Mouse (Mus musculus): ENCODE data around the gene Jak3. TPM values are rescaled to one million over a fixed set of nuclear protein-coding genes. Genes with fewer than 3 reads are reported as not detected.
A peak's percentile ranks its signal among the peaks of the same experiment; 100 is the strongest.

Jak3 gene
- total RNA-seq, 2 experiments from 2014 or later, result 1.4 to 2.2 TPM

DNA sequence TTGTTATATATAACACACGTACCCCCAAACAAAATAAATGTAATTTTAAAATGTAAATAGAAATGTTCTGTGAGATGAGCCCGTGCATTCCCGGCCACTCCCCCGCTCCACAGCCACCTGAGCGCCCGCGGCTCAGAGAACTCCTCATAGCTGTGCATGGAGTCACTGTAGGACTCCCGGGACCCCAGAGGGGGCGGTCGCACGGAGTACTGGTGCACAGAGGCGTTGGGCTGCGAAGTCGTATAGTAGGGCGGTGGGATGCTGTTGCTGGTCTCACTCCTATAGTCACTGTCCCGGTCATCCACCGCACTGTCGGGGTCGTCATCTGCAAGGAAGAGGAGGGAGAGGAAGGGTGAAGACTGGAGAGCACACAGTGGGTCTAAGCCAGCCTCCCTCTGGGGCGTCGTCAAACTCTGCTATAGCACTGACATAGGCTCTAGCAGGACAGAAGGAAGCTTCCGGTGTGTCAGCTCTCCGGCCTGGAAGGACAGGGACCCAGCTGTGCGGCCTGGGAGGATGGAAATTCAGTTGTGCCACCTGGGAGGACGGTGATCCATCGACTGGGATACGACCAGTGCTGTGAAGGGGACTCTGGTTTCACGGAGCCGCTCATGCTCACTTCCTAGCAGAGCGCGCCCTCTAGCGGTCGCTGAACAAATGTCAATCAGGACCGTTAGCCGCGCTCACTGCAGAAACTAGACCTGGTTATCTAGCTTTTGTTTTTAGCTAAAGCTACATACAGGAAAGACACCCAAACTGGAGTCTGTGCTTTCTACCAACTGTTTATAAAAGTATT, 15.6 kb upstream of the Jak3 start:
- peak; percentile 78 for DNase-seq (ENCODE audit: low spot score)

DNA sequence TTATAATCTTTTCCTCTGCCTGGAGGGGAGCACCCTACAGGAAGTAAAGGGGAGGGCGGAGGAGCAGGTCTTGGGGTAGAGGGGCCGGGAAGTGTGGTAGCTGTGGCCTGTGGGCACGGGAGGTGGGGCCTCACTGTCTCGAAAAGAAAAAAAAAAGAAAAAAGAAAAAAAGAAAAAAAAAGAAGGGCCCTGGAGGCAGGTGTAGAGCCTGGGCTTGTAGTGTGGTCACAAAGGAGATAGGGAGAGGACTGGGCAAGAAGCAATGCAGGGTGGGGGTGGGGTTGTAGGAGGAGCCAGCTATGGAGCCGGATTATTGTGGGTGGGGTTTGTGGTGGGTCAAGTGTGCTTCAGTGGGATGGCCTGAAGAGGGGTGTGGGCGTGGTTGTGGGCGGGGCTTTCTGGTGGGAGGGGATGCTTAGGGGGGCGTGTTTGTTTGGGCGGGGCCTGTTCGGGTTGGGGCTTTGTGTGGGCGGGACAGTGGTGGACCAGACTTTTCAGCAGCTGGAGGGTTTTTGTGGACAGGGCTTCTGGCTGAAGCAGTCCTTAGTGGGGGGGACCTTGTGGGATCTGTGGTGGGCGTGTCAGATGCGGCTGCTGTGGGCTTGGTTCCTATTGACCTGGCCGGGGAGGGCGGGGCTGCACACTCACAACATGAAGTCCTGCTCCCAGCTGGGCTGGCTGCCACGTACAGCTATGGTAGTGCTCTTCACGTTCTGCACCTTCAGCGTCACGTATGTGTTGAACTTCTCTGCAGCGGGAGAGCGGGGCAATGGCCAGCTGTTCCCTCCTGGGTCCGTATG, 10.6 kb upstream of the Jak3 start:
- no peak for DNase-seq (ENCODE audit: low spot score)

DNA sequence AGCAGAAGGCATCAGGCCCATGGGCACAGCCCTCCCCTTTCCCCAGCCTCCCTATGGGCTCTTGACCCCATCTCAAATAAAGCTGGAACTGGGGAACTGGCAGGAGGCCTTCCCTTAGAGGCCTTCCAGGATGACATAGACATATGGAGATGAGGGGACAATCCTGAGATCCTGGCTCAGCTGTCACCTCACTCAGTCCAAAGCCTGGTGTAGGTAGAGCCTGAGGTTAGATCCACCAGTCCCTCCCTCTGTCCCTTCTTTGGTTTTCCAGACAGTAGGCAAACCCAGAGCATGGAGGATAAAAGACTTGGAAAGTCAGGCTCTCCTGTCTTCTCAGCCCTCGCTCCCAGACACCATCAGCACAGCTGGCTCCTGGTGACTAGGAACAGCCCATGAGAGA, 9.2 kb upstream of the Jak3 start:
- no peak for DNase-seq (ENCODE audit: low spot score)

DNA sequence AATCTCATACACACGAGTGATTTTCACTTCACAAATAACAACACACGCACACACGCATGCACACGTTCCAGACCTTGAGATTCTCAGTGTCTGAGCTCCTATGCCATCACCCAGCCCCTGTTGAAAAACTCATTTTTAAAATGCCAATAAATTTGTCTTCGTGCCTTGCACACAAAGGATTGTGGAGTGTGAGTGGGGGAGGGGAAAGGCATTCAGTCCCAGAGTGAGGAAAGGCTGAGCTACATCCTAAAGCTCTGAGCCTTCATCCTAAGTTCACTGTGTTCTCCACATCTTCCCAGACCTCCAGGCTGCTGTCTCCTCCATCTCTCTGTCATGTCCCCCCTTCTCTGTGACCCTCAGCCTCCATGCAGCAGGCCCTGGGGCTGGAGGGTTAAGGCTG, 8.8 kb upstream of the Jak3 start:
- DNase-seq (ENCODE audit: low spot score), result no peak

DNA sequence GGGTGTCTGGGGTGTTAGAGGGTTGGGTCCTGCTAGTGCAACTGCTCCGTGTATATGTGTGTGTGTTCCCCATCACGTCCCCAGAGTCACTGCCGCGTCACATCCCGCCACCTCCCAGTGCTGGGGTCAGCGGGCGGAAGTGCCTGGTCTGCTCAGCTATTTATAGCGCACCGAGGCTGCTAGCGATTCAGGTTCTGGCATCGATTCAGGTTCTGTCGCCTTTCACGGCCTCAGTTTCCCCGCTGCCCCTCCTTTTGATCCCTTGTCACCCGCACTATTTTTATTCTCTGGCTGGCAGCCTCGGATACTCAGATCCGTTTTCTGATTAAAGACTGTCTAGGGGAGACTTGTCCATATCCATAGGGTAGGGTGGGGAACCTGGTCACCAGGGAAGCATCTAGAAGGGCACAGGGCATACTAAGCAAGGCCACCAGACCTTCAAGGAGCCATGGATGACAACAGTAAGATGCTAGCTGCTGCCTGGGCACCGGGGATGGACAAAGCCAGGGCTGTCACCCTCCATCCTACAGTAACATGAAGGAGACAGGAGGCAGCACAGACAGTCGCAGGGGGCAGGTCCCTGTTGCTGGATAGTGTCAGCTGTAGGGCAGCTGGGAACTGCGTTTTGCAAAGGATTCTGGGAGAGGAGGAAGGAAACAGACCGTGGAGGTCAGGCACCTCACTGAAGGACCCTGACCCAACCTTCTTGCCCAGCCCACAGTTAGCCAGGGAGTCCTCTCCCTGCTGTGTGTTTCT, 7.7 kb upstream of the Jak3 start:
- DNase-seq (ENCODE audit: low spot score), result no peak

DNA sequence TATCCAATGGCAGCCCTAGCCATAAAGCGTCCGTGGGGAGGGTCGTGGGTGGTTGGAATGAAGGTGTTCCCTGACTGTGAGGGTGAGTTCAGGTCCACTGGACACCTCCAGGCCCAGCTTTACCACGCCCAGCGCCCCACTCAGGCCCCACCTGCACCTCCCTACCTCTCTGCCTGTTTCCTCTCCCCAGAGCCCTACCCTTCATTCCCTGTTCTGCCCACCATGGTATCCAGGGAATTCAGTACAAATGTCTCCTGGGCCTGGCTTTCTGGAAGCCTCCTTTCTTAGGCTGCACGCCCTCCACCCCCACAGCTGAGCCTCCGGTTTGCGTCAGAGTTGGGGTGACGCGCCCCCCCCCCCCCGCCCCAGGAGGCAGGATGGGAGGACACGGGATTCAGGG, 5.9 kb upstream of the Jak3 start:
- no peak for DNase-seq (ENCODE audit: low spot score)

DNA sequence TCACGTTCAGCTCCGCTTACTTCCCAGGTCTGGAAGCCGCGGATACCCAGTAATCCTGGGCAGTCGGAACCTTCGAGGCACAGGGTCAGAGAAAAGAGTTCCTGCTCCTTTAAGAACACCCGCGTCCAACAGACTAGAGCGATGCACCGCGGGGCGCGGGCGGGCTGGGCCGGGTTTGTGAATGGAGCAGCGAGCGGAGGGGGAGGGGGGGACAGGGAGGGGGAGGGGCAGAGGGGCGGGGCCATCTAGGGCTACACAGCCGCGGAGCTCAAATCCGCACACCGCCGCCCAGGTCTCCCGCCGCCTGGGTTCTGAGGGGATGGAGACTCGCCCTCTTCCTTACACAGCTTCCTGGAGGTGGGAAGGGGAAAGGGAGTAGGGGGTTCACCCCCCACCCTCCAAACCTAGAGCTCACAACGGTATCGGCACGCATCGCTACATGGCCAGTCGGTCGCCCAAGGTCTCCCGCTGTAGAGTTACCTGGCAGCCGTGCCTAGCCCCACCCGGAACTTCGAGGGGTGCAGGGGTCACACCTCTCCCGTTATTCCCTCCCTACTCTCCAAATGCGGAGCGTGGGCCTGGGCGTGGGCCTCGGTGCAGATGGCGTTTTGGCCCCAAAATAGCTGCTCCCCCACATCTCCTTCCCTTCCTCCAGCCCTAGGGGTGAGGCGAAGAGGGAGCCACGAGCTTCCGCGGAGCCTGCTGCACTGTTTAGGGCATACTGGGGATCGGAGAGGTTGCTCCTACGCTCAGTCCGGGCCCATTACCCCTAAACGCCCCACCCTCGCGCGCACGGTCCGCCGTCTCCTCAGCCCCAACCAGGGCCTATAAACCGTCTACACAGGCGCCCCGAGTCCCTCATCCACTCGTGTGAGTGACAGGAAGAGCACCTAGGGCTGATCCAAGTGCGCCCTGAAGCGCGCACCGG, 5.2 kb upstream of the Jak3 start:
- no peak for DNase-seq (ENCODE audit: low spot score)

DNA sequence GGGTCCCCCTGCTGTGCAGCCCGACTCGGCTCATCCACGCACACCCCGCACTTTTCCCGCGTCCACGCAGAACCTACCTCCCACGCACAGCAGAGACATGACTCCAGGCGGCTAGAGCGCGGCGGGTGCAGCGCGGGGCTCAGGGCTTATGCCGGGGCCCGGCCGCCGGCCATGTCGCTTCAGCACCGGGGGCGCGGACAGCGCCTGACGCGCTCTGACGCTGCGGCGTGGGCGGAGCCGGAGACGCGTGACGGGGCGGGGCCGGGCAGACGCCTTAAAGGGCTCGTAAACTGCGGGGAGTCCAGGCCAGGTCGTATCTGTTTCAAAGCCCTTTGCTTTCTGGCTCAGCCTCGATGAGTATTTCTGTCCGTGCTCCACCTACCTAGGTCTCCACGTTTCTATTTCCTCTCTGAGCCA, 4.5 kb upstream of the Jak3 start, which contains the start of gene Unc13a:
Gene Unc13a, minus strand, starts transcription at position 209 of the 417 bp plus-strand sequence.
- peak; percentile 86 for DNase-seq (ENCODE audit: low spot score)

DNA sequence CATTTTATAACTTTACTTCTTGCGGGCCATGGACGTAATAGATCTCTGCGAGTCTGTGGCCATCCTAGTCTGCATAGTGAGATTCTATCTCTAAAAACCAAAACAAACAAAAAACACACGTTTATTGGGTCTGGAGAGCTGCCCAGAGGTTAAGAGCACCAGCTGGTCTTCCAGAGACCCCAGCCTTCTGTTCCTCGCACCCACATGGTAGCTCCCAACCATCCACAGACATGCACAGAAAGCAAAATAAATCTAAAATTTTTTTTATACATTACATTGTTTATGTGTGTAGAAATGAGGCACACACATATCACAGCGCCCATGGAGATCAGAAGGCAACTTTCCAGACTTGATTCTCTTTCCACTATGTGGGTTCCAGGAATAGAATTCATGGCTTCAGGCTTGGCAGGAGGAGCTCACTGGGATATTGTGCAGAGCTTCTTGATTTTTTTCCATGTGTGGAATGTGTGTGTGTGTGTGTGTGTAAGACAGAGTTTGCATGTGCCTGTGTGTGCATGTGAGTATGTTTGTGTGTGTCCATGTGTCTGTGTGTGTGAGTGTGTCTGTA, 3.8 kb upstream of the Jak3 start:
- no peak for DNase-seq (ENCODE audit: low spot score)

DNA sequence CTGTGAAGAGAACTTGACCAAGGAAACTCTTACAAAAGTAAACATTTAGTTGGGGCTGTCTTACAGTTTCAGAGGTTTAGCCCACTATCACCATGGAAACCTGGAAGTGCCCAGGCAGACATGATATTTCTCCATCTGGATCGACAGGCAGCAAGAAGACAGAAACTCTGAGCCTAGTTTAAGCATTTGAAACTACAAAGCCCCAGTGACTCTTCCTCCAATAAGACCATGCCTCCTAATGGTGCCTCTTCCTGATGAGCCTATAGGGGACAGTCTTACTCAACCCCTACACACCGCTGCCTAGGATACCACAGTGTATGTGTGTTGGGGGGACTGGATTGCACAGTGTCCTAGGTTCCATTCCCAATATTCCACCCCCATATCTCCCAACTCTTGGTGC, 2.0 kb upstream of the Jak3 start:
- no peak for DNase-seq (ENCODE audit: low spot score)

DNA sequence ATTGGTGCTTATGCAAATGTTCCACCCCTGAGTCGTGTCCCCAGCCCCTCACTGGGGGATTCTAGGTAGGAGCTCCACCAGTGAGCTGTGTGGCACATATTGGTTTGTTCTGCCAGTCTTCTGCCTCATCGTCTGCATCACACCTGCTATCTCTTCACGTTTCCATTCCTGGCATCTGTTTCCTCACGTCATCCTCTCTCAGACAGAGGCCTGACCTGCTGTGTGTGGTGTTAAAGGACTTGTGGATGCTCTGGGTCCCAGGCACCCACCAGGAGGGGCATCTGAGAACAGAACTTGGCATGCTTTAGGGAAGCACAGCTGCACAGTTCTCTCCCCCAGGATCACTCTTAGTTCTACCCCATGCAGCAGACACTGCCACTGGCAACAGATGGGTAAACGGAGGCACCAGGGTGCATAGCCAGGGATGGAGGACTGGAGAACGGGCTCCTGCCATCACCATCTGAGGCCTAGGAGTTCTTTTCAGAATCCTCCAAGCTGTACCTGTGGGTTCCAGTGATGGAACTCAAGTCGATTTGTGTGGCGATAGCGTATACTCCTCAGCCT, 558 bp upstream of the Jak3 start:
- no peak for DNase-seq (ENCODE audit: low spot score)

DNA sequence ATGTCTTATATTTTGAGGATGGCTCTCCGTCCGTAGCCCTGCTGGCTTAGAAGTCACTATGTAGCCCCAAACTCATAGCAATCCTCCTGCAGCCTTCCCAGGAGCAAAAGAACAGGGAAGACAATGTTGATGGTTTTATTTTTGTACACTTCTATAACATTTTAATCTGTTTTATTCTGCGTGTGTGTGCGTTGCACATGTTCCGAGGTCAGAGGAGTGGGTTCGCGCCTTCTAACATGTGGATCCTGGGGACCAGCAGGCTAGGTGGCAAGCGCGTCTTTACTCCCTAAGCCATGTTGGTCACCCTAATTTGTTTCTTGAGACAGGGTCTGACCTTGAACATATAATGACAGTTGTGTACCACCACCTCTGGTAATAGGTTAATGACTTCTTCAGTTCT, 707 bp downstream of the Jak3 start:
- no peak for DNase-seq (ENCODE audit: low spot score)

DNA sequence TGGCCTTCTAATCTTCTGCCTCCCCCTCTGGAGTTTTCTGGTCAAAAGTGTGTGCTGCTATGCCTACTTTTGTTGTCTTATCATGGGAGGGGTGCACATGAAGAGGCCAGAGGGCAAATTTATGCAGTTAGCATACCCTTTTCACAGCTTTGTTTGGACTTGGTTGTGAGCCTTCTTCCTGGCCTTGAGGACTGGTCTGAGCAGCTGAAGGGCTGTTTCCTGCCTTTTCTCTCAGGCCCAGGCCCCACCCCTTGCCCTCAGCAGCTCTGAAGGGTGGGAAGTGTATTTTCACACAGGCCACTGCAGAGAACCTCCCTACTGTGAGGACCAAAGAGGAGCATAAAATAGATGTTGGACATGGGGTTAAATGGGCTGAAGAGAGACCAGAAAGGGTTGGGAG, 1.5 kb downstream of the Jak3 start:
- no peak for DNase-seq (ENCODE audit: low spot score)

DNA sequence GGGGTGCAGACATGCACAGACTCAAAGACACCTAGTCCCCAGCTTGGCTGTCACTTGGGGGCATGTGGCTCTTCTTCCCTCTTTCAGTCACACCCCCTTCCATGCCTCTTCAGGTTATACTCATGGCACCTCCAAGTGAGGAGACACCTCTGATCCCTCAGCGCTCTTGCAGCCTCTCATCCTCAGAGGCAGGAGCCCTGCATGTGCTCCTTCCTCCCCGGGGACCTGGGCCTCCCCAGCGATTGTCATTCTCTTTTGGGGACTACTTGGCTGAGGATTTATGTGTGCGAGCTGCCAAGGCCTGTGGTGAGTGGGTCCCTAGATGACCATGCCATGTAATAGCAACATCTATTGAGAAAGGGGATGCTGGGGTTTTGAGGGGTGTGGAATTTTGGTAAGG, 2.1 kb downstream of the Jak3 start:
- no peak for DNase-seq (ENCODE audit: low spot score)

DNA sequence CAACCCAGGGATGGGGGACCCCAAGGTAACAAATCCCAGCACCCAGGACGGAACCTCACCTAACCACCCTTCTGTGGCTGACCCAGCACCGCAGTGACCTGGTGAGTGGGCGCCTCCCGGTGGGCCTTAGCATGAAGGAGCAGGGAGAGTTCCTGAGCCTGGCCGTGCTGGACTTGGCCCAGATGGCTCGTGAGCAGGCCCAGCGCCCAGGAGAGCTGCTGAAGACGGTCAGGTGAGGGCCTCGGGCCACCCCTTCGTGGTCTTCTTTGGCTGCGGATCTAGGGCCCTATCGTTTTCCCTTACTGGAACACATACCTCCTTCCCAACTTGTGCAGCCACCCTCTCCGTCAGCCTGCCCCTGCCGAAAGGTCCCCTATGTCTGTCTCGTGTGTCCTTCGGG, 3.0 kb downstream of the Jak3 start:
- no peak for DNase-seq (ENCODE audit: low spot score)

DNA sequence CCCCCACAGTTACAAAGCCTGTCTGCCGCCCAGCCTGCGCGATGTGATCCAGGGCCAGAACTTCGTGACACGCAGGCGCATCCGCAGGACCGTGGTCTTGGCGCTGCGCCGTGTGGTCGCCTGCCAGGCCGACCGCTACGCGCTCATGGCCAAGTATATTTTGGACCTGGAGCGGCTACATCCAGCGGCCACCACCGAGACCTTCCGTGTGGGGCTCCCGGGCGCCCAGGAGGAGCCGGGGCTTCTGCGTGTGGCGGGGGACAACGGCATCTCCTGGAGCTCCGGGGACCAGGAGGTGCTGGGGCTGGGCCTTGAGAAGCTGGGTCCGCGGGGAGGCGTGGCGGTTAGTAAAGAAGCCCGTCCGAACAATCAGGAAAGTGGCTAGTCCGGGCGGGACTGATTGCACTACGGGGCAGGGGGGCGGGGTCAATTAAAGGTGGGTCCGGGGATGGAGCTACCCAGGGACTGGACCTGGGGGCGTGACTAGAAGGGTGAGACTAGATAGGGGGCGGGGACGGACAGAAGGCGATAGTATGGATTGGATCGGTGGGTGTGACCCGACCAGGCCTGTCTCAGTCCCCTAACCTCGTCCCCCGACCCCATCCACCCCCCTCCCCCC, 3.6 kb downstream of the Jak3 start:
- no peak for DNase-seq (ENCODE audit: low spot score)

DNA sequence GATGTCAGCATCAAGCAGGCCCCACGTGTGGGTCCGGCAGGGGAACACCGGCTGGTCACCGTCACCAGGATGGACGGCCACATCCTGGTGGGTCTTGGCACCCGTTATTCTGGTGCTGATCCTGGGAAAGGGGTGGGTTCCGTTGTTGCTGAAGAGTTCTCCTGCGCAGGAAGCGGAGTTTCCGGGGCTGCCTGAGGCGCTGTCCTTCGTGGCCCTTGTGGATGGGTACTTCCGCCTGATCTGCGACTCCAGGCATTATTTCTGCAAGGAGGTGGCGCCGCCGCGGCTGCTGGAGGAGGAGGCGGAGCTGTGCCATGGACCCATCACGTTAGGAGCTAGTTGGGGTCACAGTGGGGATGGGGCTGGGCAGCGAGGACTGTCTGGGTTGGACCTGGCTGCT, 4.4 kb downstream of the Jak3 start:
- DNase-seq (ENCODE audit: low spot score), result no peak

DNA sequence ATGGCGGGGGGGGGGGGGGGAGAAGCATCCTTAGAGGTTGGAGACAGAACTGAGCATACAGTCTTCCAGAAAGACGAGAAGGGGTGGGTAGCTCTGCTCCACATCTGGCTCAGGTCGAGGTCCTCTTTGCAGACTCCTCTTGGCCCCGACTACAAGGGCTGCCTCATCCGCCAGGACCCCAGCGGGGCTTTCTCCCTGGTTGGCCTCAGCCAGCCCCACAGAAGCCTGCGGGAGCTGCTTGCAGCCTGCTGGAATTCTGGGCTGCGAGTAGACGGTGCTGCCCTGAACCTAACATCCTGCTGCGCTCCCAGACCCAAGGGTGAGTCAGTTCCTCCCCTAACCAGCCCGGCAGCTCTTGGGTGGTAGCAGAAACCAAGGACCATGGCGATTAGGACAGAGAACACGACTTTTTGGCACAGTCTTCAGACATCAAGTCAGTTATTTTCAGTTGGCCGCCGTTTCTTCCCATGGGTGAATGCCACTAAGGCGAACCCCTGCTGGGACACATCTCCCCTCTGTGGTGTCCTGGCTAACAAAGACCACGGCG, 5.3 kb downstream of the Jak3 start:
- DNase-seq (ENCODE audit: low spot score), result no peak

DNA sequence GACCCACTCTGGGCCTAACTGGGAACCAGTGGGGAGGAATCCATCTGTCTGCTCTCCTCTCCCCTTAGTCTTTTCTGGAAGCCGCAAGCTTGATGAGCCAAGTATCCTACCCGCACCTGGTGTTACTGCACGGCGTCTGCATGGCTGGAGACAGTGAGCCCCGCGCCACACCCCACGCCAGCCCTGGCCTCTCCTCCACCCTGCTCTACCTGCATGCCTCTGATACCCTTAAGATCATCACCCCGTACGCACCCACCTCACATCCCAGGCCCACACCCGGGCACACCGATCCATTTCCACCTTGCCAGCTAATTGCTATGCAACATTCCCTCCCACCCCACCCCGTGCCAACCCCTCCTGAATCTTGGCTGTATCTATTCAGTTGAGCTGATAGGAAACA, 6.7 kb downstream of the Jak3 start:
- DNase-seq (ENCODE audit: low spot score), result no peak

DNA sequence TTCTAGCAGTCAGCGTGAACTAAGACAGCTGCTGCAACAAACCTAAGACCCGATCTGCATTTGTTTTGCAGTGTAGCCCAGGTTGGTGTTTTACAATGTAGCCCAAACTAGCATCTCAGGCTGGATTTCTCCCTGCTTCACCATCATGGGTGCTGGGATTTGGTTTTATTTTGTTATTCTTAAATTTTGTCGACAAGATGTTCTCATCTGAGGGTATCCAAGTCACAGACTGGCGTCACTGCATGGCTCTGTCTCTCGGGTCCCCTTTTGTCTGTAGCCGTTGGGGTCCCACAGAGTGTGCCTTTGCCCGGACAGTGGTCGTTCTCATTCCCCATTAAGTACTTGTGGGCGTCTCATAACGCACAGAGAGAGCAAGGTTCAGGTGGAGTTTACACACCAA, 8.6 kb downstream of the Jak3 start:
- DNase-seq (ENCODE audit: low spot score), result no peak
